26 mouse cellular contexts compared by ENCODE assay signal in genomic region chr16:43879769-43880168, GRCm38 (mm10).
"Had no signal": no experiment of that assay in that cellular context is flagged by ENCODE, and none has a peak within 500 bp of the region (broad histone marks: within the 10 kb centered on the region; RNA-seq: fewer than 3 reads in every experiment).

No protein-coding gene starts in this region.

- H3K4me1 ChIP-seq: heart, embryonic 12.5 days; heart, embryonic 15.5 days; hindbrain, embryonic 10.5 days; hindbrain, embryonic 13.5 days; hindbrain, embryonic 15.5 days; kidney, embryonic 15.5 days; limb, embryonic 13.5 days; limb, embryonic 15.5 days; liver, embryonic 12.5 days had no signal

- ATAC-seq: hindbrain, postnatal 0 days; intestine, embryonic 16.5 days; liver, embryonic 12.5 days had no signal

- H3K9me3 ChIP-seq: heart, embryonic 12.5 days; heart, embryonic 15.5 days; hindbrain, embryonic 10.5 days; hindbrain, embryonic 13.5 days; hindbrain, embryonic 15.5 days; kidney, embryonic 15.5 days; limb, embryonic 13.5 days; limb, embryonic 15.5 days; liver, embryonic 12.5 days had no signal

- H3K27me3 ChIP-seq: heart, embryonic 12.5 days; heart, embryonic 15.5 days; hindbrain, embryonic 13.5 days; hindbrain, embryonic 15.5 days; kidney, embryonic 15.5 days; limb, embryonic 13.5 days; limb, embryonic 15.5 days; liver, embryonic 12.5 days had no signal

- H3K9ac ChIP-seq: heart, embryonic 12.5 days; heart, embryonic 15.5 days; hindbrain, embryonic 13.5 days; hindbrain, embryonic 15.5 days; kidney, embryonic 15.5 days; limb, embryonic 13.5 days; limb, embryonic 15.5 days; liver, embryonic 12.5 days; liver, embryonic 14.5 days had no signal

- H3K4me2 ChIP-seq: heart, embryonic 12.5 days; heart, embryonic 15.5 days; hindbrain, embryonic 13.5 days; hindbrain, embryonic 15.5 days; kidney, embryonic 15.5 days; limb, embryonic 13.5 days; limb, embryonic 15.5 days; liver, embryonic 12.5 days had no signal

- H3K4me3 ChIP-seq: heart, adult 2 months; heart, embryonic 12.5 days; heart, embryonic 15.5 days; hindbrain, embryonic 10.5 days; hindbrain, embryonic 13.5 days; hindbrain, embryonic 15.5 days; kidney, embryonic 15.5 days; limb, embryonic 13.5 days; limb, embryonic 15.5 days; liver, embryonic 12.5 days had no signal

- H3K27ac ChIP-seq: heart, adult 2 months; heart, embryonic 15.5 days; hindbrain, embryonic 10.5 days; hindbrain, embryonic 13.5 days; hindbrain, embryonic 15.5 days; hindbrain, postnatal 0 days; kidney, embryonic 15.5 days; kidney, postnatal 0 days; limb, embryonic 13.5 days; limb, embryonic 15.5 days; liver, embryonic 12.5 days; liver, embryonic 14.5 days had no signal

- DNase-seq: gastrocnemius, postnatal 14 days; gastrocnemius, postnatal 36 days; heart, adult 2 months; heart, postnatal 14 days; heart, postnatal 4 days; kidney, adult 11 months; kidney, adult 2 months; kidney, adult 9 months; kidney, postnatal 14 days; kidney, postnatal 36 days; layer of hippocampus, adult 9-11 months; layer of hippocampus, postnatal 36 days; left cerebral cortex, postnatal 4 days had no signal
